Mouse (Mus musculus): ENCODE data around the gene Gm960.

The Gm960 gene

DNA sequence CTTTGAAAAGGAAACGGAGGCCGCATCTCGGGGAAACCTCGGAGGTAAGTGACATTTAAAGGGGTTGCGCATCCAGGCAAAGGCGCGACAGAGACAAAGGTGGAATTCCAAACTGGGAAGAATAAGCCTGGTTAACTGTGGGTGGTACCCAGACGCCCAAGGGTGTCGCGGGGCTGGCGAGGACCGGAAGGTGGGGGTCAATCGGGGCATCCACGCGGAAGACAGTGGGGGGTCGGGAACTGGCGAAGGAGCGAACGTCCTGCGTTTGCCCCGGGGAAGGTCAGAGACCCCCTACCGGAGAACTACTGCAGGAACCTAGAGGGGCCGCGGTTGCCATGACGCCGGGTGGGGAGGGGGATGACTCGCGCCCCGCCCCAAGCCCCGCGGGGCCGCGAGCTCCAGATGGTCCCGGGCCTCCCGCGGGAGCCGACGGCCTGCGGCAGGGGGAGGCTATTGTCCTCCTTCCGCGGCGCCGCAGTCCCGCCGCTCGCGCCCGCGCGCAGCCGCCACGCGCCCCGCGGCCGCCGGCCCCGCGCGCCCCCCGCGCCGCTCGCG lies 13.2 kb upstream of the Gm960 start:
- peak; percentile 83 for DNase-seq

DNA sequence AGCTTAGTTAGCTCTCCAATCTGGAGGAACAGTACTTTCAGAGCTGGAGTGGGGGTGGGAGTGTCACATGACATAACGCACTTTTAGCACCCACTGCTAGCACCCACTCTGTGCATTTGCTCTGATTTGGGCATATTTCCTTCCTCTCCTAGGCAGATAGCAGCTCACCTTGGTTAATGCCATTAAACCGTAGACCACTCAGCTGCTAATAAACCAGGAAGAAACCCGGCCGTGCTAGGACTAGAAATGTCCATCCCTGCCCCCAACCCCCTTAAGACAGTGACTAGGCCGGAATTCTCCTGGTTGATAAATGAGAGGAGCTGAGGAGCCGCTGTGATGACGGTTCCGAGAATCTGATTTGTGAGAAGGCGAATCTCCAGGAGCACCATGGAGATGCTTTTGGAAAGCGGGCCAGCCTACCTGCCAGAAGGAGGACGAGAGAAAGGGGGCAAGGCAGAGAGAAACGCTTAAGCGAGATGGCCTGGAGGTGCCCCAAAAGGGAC lies 12.7 kb upstream of the Gm960 start, which contains the start of gene Sptbn2:
TSS of gene Sptbn2 (plus strand) at position 70 of the 503 bp plus-strand sequence.
- DNase-seq: peak; percentile 75 to 78

DNA sequence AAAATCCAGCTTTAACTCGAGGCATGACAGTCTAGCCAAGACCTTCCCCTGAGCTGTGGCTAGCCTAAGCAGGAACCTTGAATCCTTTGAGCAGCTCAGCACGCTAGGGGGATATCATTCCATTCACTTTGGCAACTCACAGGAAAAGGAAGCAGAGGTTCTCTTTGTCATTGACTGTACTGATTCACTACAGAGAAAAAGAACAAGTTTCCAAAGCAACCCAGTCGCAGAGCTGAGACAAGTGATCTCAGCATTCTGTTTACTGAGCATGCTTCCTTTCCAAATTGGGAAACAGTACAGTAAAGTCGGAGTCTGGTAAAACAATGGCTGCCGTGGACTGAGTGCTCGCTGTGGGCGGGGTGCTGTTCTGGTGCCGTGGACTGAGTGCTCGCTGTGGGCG lies 10.3 kb upstream of the Gm960 start:
- no peak for DNase-seq

DNA sequence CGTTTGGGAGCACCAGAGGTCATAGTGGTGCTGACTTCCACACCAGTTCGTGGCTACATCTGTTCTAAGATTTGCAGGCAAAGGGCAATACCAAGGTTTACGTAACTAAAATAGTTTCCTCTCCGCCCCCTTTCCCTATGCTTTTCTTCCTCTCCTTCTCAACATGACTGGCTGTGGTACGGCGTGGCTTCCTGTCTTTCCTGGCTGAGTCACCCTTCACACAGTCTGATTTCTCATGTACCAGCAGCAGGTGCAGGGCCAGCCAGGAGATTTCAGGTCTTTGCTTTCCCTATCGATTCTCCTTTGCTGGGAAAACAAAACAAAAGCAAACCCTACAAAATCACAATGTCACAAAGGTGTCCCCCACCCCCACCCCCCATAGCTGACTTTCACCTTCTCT lies 2.8 kb upstream of the Gm960 start:
- DNase-seq: no peak

DNA sequence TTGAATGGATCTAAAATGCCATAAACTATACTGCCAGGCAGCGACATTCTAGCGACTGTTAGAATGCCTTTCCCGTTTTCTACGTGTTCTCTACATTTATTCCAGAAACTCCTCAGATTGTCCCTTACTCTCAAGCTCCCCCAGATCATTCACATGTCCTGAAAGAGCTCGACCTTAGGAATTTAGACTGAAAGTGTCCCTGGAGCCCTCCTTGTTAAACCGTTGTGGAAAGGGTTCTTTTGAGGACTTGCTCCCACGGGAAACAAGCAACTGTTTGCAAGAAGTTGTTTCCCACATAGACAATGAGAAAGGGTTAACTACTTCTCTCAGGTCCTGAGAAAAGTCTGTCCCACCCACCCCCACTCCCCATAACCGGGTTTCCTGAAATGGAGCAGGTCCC lies 2.2 kb upstream of the Gm960 start:
- DNase-seq: no peak

DNA sequence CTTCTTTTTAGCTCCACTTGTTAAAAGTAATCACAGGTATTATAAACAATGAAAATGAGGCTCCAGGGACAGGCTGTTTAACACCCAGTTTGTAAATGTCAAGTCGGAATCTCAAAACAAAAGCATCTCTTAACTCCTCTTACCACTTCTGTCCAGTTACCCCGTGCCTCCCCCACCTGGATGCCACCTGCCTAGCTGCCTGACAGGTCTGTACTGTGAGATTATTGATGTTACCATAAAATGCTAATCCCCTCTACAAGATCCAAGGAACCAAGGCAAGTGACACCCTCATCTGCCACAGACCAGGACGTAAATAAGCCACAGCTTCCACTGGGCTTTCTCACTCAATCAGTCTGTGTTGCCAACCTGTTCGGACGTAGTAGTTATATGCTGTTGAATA lies 1.4 kb upstream of the Gm960 start:
- DNase-seq: no peak

DNA sequence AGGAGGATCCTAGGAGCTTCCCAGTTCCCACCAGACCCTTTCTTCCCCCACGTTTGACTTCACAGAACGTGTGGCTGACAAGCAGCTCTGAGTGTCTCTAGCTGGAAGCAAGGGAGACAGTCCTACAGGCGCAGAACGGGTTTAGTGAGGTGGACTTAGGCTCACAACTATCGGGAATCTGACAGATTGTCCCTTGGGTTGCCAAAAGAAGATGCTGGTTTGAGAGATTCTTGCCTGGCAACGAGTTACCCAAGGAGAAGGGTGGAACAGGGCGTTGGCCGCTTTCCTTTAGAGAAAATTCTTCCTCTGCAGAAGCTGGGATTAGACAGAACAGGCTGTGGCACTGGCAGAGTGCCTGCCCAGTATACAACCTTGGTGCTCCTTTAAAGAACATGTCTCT lies 388 bp upstream of the Gm960 start:
- DNase-seq: peak; percentile 67

DNA sequence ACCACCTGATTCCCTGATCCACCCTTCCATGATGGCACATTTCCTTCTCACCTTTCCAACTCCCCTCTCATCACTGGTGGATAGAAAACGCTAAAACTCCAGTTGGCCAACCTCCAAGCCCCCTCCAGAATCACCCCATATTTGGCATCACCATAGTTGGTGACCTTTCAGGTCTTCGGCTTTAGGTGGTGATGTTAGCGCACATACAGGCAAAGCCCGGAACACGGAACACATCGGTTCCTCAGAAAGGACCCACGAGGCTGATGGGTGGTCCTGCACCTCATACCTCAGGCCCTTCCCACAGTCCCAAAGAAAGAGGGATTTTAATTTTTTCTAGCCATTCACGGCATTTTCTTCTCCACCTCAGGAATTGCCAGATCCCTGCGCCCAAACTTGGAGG lies 747 bp downstream of the Gm960 start:
- peak; percentile 51 to 58 for DNase-seq

DNA sequence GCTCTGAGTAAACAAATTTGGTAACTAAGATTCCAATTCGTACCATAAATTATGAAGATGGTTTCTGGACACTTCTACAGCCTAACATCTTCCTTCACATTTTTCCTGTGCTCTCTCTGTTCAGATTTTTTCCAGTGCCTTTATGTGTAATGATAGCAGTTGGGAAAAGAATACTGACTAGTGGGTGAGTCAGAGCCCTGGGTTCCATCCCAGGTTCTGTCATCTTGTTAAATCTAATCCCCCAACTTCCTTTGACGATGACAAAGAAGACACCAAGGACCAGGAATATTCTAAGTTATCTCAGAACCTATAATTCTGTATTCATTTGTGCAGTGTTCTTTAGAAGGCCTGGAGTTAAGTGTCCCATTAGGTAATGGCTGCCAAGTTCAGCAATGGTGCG lies 1.3 kb downstream of the Gm960 start:
- DNase-seq: no peak

DNA sequence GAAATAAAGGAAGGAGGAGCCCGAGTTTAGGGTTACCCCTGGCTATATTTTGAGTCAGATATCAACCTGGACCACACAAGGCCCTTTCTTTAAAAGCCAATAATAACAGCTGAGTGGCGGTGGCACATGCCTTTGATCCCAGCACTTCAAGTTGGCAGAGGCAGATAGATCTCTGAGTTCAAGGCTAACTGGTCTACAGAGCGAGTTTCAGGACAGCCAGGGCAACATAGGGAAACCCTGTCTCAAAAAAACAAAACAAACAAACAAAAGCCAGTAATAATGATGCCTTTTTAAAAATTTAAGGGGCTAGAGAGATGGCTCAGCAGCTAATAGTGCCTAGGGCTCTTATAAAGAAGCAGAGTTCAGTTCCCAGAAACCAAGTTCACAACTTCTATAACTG lies 4.1 kb downstream of the Gm960 start:
- no peak for DNase-seq

DNA sequence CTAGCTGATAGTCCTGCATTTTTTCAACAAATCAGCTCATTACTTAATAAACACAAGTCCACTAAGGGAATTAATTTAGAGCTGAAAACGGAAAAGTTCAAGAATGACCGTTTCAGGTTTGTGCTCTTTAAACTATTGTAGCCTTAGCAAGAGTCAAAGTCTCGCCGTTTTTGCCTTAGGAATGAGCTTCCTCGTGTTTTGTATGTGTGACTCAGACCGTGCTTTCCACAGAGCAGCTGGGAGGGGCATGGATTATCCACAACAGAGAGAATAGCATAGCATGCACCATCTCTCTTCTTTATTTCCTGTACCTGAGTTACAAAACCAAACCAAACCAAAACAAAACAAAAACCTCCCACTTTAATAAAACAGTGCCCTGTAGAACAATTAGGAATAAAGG lies 26.1 kb downstream of the Gm960 start:
- no peak for DNase-seq

DNA sequence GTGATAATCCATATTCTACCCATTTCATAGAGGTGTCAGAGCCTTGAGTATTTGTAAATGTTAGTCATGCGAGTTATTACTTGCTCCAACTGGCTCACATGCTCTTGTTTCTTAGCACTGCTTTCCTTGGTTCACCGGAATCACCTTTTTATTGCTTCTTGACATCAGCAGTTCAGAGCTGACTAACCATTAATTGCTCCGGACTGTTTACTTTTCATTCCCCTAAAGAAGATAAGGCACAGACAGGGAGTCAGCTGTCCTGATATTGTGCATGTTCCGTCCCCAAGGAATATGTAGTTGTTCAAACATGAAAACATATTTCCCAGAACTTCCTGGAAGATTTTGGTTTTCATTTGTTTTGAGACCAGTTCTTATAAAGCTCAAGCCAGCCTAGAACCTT lies 27.7 kb downstream of the Gm960 start:
- DNase-seq: no peak

DNA sequence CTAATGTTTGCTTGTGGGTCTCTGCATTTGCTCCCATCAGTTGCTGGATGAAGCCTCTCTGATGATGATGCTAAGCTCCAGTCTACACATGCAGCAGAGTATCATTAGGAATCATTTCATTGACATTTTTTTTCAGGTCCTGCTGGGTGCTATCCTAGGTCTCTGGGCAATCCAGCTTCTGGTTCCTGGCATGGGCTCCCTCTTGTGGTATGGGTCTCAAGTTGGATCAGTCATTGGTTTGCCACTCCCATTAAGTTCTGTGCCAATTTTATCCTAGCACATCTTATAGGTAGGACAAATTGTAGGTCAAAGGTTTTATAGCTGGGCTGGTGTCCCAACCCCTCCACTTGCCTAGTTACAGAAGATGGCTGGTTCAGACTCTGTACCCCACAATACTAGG lies 31.7 kb downstream of the Gm960 start:
- DNase-seq: no peak

DNA sequence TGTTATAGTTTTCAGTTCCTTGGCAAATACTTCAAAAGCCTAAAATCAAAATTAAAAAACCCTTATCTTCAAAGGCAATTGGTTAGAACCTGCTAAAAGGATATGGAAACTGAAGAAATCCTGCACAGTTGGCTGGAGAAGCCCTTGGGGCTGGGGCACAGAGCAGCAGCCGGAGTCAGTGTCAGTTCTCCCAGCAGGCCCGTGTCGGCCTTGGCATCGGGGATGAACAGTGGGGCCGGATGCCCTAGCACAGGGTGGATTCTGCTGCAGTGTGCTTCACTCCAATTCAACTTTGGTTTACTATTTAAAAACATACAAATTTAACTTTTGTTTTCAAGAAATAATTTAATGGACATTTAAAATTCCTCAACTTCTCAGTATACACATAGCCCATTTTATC lies 40.3 kb downstream of the Gm960 start:
- peak; percentile 58 to 70 for DNase-seq

DNA sequence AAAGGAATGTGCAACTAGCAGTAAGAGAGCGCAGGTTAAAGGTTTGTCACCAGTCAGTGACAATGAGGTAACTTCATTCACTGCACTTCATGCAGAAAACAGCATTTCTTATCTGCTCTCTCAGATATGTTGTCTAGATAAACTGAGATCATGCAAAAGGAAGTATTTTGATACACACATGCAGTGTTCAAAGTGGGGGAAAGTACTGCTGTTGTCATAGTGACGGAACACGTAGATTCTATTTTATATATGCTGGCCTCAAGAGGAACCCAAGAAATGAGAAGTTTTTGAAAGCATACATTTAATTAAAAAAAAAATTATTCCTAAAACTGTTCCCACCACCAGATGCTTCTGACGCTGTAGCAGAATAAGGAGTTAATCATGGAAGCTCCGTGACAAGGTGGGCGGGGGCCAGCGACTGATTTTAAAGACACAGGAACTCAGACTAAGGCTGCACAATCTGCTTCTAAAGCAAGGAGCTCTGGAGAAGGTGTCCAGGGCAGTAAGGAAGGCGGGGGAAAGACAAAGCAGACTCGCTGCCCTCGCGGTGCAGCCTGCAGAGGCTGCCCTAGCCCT lies 51.5 kb downstream of the Gm960 start:
- no peak for DNase-seq

DNA sequence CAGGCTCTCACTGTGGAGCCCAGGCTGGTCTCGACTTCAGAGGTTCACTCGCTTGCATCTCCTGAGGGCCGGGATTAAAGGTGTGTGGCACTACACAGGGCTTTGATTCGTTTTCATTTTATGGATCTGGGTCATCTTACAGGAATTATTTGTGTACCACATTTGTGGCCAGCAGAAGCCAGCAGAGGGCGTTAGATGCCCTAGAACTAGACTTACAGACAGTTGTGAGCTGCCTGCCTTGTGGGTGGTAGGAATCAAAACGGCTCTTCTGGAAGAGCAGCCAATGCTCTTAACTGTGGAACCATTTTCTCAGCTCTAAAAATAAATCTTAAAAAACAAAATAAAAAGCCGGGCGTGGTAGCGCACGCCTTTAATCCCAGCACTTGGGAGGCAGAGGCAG lies 54.2 kb downstream of the Gm960 start:
- DNase-seq: peak; percentile 73 to 82

DNA sequence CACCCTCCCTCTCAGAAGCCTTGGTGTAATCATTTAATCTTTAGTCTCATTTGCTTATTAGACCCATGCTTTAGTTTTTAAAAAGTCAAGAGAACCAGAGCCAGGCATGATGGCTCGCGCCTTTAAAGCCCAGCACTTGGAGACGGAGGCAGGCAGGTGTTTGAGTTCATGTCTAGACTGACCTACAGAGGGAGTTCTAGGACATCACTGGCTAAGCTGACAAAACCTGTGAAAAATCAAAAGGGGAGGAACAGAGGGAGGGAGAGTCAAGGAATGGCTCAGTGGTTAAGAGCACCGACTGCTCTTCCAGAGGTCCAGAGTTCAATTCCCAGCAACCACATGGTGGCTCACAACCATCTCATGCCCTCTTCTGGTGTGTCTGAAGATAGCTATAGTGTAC lies 62.5 kb downstream of the Gm960 start:
- no peak for DNase-seq

DNA sequence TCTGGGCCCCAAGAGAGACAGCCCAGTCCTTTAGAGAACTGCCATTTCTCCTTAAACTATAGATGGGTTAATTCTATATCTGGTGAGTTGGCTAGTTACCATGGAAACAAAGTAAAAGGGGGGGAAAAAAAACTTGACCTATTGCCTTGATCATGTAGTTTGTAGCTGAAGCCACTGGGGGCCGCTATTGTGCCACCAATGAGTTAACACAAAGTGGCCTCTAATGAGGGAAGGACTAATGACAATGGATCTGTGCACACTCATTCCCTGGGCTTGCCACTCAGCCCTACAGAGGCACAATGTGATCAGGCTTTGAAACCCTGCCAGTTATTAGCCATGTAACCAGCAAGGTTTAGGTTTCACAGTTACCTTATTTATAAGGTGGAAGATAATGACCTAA lies 69.6 kb downstream of the Gm960 start:
- peak; percentile 87 to 91 for DNase-seq

DNA sequence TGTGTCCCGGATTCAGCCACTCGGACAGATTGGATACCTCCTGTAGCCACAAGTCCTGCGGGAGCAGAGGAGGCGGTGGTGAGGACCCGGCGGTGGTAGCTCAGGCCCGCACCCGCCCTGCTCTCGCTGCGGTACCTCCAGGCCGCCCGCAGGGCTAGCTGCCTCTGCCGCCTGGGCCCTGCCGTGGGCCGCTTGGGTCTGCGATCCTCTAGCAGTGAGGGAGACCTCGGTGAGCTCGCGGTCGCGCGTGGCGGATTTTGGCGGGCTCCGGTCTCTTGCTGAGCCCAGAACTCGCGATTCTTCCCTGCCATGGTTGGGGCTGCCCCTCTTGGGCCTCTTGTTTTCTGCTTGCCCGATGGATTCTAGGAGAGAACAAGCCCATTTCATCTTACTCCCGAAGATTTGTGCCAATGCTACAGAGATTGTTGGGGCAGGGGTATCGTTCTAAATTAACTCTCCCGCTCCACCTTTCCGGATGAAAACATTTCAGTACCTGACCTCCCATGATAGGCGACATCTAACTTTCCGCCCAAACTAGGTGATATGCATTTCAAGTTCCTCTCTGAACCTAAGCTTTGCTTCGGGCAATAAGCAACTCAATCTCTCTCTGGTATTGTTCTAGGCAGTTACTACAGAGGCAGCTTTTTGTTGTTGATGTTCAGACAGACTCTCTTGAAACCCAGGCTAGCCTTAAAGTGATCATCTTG lies 72.5 kb downstream of the Gm960 start:
- peak in 1 of 2 experiments; percentile 58 for DNase-seq

DNA sequence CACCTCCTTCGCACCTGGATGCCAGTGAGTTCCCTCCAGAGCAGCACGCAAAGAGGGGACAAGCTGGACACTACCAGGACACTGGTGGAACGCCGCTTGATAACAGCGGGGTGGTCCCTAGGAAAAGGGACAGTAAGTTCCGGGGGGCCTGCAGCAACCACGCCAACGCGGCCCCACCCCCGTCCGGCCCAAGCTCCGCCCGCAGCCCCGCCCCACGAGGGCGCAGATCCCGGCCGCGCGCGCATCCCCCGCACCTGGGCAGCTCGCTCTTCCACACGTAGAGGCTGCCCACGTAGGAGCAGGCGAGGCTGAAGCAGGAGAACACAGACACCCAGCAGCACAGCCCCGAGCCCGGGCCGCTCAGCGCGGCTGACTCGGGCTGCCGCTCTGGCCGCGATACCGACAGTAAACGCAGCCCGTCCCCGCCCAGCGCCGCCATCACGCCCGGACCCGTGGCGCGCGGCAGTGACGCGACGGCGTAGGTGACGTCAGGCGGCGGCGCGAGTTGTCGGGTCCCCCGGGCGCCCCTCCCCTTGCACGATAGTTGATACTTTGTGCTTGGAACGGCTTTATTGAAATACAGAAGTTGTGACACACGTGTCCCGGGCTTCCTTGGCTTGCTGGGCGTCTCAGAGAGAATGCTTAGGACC lies 73.2 kb downstream of the Gm960 start, which contains the start of gene Rce1:
TSS of gene Rce1 (minus strand) at position 463 of the 650 bp plus-strand sequence.
- DNase-seq: peak; percentile 92 to 95

DNA sequence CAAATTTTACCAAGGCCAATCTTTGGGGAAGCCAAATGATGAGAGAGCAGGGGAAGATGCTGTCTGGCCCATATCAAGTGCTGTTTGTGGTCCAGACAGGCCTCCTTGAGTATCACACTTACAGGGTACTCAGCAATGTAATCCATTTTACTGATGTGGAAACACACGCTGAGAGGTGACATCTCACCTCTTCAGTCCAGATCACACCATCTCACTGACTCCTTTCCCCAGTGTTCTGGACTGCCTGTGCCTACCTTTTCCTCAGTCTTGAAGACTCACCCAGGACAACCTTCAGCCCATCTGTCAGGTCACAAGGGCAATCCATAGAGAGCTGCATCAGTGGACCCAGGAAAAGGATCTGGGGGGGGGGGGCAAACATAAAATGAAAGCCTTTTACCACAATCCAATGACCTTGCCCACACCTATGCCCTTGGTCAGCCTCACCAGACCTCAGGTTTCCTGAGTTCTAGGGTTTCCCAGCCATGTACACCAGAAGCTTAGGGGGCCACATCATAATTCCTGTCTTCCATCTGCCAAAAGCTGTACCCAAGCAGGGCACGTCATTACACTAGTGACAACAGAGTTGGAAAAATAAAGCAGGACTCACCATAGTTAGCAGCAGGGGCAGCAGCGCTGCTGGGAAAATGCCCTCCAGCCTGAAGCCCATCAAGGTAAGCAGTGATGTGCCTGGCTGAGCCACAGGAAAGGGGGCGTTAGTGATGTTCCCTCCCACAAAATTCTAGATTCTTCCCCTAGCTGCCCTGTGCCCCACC lies 73.9 kb downstream of the Gm960 start:
- no peak for DNase-seq

DNA sequence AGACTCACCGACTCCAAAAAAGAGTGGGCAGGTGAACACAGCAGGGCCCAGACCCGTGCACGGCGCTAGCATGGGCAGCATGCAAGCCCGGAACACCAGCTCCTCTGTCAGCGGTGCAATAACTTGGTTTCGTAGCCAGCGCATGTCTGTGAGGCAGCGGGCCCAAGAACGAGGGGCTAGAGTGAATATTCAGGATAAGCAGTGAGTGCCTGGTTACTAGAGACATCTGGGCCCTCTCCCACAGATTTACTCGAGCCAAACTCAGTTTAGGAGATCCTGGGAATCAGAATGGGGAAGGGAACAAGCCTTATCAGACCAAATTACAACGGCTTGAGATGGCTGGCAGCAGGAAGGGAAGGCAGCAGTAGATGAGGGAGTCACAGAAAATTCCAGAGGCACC lies 74.5 kb downstream of the Gm960 start:
- no peak for DNase-seq

DNA sequence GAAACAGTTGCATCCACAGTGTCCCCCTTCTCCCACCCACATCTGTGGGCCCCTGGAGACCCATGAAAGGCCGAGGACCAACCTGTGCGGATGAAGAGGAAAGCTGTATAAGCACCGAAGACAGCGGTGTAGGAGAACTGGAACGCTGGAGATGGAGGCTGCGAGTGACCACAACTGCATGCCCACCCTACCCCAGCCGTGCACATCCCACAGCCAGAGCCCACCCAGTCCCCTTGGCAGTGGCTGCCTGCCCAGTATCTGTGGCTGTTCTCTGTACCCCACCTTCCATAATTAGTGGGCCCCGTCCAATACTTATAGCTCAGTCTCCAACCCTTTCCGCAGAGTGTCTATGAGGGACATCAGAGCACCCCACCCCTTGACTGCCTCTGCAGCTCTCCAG lies 75.0 kb downstream of the Gm960 start:
- DNase-seq: no peak

Data from cerebellum, postnatal 14 days (tissue).